Mouse (Mus musculus): Measurements from ENCODE around the gene Cldn7. TPM values are rescaled to one million over a fixed set of nuclear protein-coding genes. Genes with fewer than 3 reads are reported as not detected.
"Not testable (repeated sequence)": the region's sequence is repeated elsewhere in the genome, so short reads cannot be mapped to it uniquely, and the experiment has no call there.

The Cldn7 gene
- total RNA-seq (2014; rRNA removed): not detected in 2 replicates
- polyA plus RNA-seq (2015; fragmentation: Nextera tagmentation; extraction: Ambion mirVana): 0.57 TPM in 1 of 2 replicates, not detected in the other

DNA sequence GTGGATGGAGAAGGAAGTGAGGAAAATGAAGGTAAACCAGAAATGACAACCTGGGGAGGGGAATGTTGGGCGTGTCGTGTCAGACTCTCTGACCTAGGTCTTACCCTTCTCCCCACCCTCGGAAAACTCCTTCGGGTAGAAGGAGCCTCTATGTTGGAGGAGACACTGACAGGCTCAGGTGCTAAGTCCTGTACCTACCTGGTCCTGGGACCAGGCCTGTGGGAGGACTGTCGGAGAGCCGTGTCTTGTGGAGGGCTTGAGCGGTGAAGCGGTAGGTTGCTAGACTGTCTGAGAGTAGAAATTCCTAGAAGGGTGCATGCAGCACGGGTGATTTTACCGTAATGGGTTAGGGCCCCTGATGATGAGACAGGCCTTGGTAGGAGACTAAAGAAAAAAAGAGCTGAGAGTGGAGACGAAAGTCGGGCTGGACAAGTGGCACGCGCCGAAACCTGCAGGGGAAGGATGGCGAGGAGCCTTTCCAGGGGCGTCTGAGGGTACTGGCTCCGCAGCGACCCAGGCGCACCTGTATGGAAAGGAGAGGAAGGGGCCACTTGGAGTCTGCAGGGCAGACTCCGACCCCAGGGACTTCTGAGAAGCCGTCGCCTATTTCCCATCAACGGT, at the start of gene Cldn7:
Gene Cldn7 (plus strand): TSS at position 130 of the 621 bp plus-strand sequence.
- ATAC-seq (ENCODE audit: low FRiP score) (no peak), DNase-seq (ENCODE audit: low spot score) (no peak)
- peaks cover 10% of the 10 kb centered on the region for H3K36me3 ChIP-seq (ENCODE audit: insufficient read depth, low read length)
- H3K9ac ChIP-seq (replicated peaks; ENCODE audit: low read length, poor library complexity, severe bottlenecking): no peak within 1 kb of the TSS
- H3K4me2 ChIP-seq (ENCODE audit: low read depth, low read length, poor library complexity, severe bottlenecking): no peak within 1 kb of the TSS
- 12% methylated on average over 19 of the region's 24 CpGs for WGBS
- H3K27ac ChIP-seq (ENCODE audit: low read depth, low read length): no peak within 1 kb of the TSS
- peaks cover 49% of the 10 kb centered on the region for H3K27me3 ChIP-seq (ENCODE audit: insufficient read depth, low read length)
- no peaks in the 10 kb centered on the region for H3K9me3 ChIP-seq (ENCODE audit: low read length)
- H3K4me3 ChIP-seq (ENCODE audit: low read depth, low read length): 0 out of 2 replicates have a peak within 1 kb of the TSS, but pooled peaks have one; percentile 8
- TF ChIP-seq CTCF (IDR thresholded peaks at IDR 0.05): no peak
- no peaks in the 10 kb centered on the region for H3K4me1 ChIP-seq (ENCODE audit: insufficient read depth, low read length)

- H3K9ac ChIP-seq (replicated peaks; ENCODE audit: low read length, poor library complexity, severe bottlenecking): peak overlapping the region; percentile 13; the same call in 1 of the 2 replicates
- H3K4me1 ChIP-seq (ENCODE audit: insufficient read depth, low read length): peaks cover 12% of the 10 kb centered on the region
- no peaks in the 10 kb centered on the region for H3K9me3 ChIP-seq (ENCODE audit: low read length)
- no peaks in the 10 kb centered on the region for H3K27me3 ChIP-seq (ENCODE audit: insufficient read depth, low read length)
- H3K4me3 ChIP-seq (ENCODE audit: low read depth, low read length): peak overlapping the region; percentile 79
- H3K36me3 ChIP-seq (ENCODE audit: insufficient read depth, low read length): peaks cover 61% of the 10 kb centered on the region
- ATAC-seq (ENCODE audit: low FRiP score) (no peak), DNase-seq (ENCODE audit: low spot score) (no peak)
- no peak overlapping the region for H3K27ac ChIP-seq (ENCODE audit: low read depth, low read length)
- H3K4me2 ChIP-seq (ENCODE audit: low read depth, low read length, poor library complexity, severe bottlenecking): peak overlapping the region; percentile 97
- WGBS: 40% methylated on average over 9 of the region's 9 CpGs
- TF ChIP-seq CTCF (IDR thresholded peaks at IDR 0.05): no peak
These were observed 49.6 kb upstream of the Cldn7 start for GRCm38 (mm10) chr11:69914917-69915430.

DNA sequence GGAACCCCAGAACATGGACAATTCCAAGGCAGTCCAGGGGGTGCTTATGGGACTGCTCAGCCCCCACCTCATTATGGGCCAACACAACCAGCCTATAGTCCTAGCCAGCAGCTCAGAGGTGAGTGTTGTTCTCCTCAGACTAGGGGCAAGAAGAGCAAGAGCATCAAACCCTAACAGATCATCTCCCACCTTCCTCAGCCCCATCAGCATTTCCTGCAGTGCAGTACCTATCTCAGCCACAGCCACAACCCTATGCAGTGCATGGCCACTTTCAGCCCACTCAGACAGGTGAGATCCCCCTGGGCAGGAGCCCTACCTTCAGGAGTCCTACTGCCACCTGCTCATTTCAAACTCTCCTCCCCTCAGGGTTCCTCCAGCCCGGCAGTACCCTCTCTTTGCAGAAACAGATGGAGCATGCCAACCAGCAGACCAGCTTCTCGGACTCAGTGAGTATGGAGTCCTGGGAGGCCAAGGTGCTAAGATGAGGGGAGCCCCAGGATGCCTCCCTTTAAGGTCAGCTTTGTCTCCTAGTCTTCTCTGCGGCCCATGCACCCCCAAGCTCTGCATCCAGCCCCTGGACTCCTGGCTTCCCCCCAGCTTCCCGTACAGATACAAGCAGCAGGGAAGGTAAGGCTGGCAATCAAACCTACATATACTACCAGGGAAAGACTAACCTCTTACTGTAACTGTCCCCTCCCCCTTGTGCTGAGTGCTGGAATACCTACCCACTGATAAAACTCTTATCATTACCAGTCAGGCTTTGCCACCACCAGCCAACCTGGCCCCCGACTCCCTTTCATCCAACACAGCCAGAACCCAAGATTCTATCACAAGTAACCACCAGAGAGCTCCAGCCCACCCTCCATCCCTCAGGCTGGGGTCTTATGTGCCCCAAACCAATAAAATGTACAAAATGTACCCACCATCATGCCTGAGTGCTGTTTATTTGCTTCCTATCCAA, 48.6 kb upstream of the Cldn7 start:
- ATAC-seq (ENCODE audit: low FRiP score) (no peak), DNase-seq (ENCODE audit: low spot score) (no peak)
- TF ChIP-seq CTCF (IDR thresholded peaks at IDR 0.05): peak; percentile 18; the same call in 1 of the 2 replicates
- H3K4me3 ChIP-seq (ENCODE audit: low read depth, low read length): no peak overlapping the region
- no peak overlapping the region for H3K9ac ChIP-seq (replicated peaks; ENCODE audit: low read length, poor library complexity, severe bottlenecking)
- no peak overlapping the region for H3K4me2 ChIP-seq (ENCODE audit: low read depth, low read length, poor library complexity, severe bottlenecking)
- 74% methylated on average over 5 of the region's 5 CpGs for WGBS
- H3K4me1 ChIP-seq (ENCODE audit: insufficient read depth, low read length): peaks cover 12% of the 10 kb centered on the region
- no peaks in the 10 kb centered on the region for H3K9me3 ChIP-seq (ENCODE audit: low read length)
- no peaks in the 10 kb centered on the region for H3K27me3 ChIP-seq (ENCODE audit: insufficient read depth, low read length)
- no peak overlapping the region for H3K27ac ChIP-seq (ENCODE audit: low read depth, low read length)
- H3K36me3 ChIP-seq (ENCODE audit: insufficient read depth, low read length): peaks cover 51% of the 10 kb centered on the region

DNA sequence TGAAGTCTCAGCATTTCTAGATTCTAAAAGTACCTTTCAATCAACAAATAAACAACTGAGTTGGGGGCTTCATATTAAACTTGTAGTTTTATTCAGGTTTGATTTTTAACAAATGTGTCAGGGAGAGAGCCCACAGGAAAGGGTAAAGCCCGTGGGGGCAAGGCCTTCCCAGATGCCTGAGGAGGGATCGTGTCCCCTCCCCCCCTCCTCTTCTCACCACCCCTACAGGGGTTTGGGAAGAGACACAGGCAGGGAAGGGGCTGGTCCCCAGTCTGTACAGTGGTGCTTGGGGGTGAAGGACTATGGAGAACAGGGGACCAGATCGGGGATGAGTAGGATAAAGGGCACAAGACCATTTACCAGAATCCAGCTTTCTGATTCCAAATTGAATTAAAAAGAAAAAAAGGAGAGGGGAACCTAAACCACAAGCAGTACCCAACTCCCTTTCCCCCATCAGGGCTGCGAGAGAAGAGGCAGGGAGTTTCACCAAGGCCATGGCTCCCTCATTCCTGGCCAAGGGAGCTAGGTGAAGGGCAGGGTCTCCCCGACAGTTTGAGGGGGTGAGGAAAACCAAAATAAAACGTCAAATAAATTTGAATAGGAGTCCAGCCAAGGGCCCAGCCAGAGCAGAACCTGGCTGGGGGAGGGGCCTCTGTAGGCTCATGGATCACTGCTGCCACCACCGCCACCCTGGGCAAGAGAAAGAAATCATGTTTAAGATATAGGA, 47.8 kb upstream of the Cldn7 start:
- not testable (repeated sequence) for H3K9ac ChIP-seq (replicated peaks; ENCODE audit: low read length, poor library complexity, severe bottlenecking); H3K4me3 ChIP-seq (ENCODE audit: low read depth, low read length); H3K27me3 ChIP-seq (ENCODE audit: insufficient read depth, low read length); H3K4me2 ChIP-seq (ENCODE audit: low read depth, low read length, poor library complexity, severe bottlenecking); H3K9me3 ChIP-seq (ENCODE audit: low read length); ATAC-seq (ENCODE audit: low FRiP score); DNase-seq (ENCODE audit: low spot score); H3K27ac ChIP-seq (ENCODE audit: low read depth, low read length)
- WGBS: 63% methylated on average over 6 of the region's 7 CpGs
- peaks cover 42% of the 10 kb centered on the region for H3K36me3 ChIP-seq (ENCODE audit: insufficient read depth, low read length)
- H3K4me1 ChIP-seq (ENCODE audit: insufficient read depth, low read length): peaks cover 12% of the 10 kb centered on the region

- Histone ChIP-seq H3K9ac (replicated peaks; ENCODE audit: low read length, poor library complexity, severe bottlenecking) (no peak overlapping the region), H3K9me3 (ENCODE audit: low read length) (no peaks in the 10 kb centered on the region), H3K27ac (ENCODE audit: low read depth, low read length) (no peak overlapping the region), H3K27me3 (ENCODE audit: insufficient read depth, low read length) (no peaks in the 10 kb centered on the region), H3K4me3 (ENCODE audit: low read depth, low read length) (no peak overlapping the region), H3K4me2 (ENCODE audit: low read depth, low read length, poor library complexity, severe bottlenecking) (no peak overlapping the region), H3K36me3 (ENCODE audit: insufficient read depth, low read length) (peaks cover 36% of the 10 kb centered on the region), H3K4me1 (ENCODE audit: insufficient read depth, low read length) (peaks cover 12% of the 10 kb centered on the region)
- TF ChIP-seq CTCF (IDR thresholded peaks at IDR 0.05): no peak
- ATAC-seq (ENCODE audit: low FRiP score) (no peak), DNase-seq (ENCODE audit: low spot score) (no peak)
- WGBS: 90% methylated on average over 8 of the region's 8 CpGs
These were observed 47.1 kb upstream of the Cldn7 start for GRCm38 (mm10) chr11:69917379-69917948.

Data from midbrain, postnatal 0 days (tissue).